Mouse (Mus musculus): Measurements from ENCODE around the gene Crisp2.

The Crisp2 gene

DNA sequence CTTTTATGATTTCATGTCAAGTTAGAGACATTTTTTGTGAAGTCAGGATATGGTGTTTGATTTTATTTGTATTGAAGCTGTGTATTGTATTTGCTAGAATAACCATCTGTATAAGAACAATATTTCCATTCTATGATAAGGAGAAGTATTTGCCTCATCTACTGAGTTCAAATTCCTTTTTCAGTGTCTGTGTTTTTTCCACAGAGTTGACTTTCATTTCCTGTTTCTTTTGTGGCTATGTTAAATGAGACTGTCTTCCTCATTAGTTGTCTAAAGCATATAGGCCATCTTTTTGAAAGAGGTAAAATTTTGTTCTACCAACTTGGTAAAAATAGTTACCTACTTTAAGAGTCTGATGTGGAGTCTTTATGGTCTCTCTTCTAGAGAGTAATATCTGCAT is 90.5 kb downstream of the Crisp2 start:
- no peak for DNase-seq (ENCODE audit: low read depth in 1 of 2, low spot score in 2 of 2)
